Mouse (Mus musculus) heart, adult 2 months (tissue): ENCODE data around the gene Ggact.

ENCODE experiments used
- CTCF ChIP-seq: fragments of 200-600 bp; IDR thresholded peaks from 2 replicates; pipeline ENCODE4 v1.8.1; 2022; ENCODE audit warnings: antibody characterized with exemption, mild to moderate bottlenecking, moderate library complexity
- EP300 ChIP-seq: fragments of 200-500 bp; IDR thresholded peaks from 2 replicates; pipeline ENCODE4 v1.6.1; 2011; ENCODE audit warnings: low read depth, low read length, control low read depth; ENCODE audit not compliant: insufficient read depth

DNA sequence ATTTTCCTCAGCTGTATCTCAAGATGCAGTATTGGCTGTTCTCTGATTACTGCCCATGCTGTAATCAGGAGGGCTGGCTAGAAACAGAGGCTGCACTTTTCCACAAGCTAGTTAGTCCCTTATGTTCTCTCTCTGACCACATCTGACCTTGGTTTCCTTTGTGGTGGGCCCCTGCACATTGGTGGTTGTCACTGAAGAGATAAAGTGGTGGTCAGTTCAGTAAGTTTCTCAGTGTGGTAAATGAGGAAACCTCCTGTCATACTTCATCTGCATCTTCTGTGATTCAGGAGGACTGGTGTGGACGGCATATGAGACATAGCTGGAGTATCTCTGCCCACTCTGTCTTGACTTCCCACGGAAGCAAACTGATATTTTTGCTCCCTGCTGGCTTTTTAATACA, 125.4 kb downstream of the Ggact start:
- no peak for TF ChIP-seq EP300
- TF ChIP-seq CTCF, result no peak
